Mouse (Mus musculus) adrenal gland, adult (tissue): Measurements from ENCODE around the gene Jazf1.

Experiments
- DNase-seq, 2 experiments: peaks; one replicate each; pipeline ENCODE4 v3.0.0; 2022 to 2023; ENCODE audit warnings: low spot score in 1 of 2; ENCODE audit not compliant: inconsistent age in 2 of 2

Jazf1 gene

DNA sequence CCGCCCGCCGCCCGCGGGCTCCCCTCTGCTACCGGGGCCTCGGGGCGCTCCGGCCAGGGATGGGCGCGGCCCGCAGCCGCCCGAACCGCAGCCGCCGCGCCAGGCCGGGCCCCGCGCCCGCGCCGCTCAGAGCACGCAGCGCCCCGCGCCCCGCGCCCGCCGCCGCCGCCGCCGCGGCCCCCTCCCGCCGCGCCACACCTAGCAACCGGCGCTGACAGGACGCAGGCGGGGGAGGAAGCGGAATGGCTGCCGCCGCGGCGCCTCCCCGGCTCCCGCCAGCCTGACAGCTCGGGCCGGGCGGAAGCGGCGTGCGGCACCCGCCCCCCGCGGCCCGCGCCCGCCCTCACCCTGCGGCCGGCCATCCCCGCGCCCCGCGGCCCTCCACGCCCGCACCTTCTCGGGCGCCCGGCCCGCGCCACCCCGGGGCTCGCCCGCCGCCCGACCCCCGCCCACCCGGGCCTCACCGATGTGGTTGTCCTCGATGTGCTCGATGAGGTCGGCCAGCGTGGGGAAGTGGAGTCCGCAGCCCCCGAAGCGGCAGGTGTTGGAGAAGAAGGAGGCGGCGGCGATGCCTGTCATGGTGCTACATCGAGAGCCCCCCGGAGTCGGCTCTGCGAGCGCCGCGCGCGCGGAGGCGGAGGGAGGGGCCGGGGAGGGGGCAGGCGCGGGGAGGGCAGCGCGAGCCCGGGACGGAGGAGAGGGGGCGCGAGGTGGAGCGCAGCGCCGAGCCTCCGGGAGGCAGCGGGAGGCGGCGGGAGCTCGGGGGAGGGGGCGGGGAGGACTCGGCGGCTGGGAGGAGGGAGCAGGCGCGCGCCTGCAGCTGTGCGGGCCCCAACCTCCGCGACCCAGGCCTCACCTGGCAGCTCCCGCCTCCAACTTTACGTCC lies at the start of gene Jazf1:
Gene Jazf1, minus strand, starts transcription at position 643 of the 886 bp plus-strand sequence.
- DNase-seq, result peak; percentile 55 to 78

DNA sequence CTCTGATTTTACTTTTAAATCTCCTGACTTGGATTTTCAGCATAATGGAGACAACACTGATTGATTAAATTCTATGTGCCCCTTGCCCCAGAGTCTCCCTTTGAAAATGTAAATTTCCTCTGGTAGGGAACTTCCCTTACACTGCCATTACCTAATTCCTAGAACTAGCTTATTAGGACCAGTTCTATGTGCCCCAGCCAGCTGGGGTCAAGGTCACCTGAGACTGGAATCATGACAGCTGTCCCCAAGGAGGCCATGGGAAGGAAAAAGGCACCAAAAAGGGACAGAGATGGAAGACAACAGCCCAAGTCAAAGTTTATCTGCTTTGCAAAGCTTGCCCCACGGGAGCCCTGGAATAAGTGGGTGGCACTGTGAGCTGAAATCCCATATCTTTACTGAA lies 49.4 kb upstream of the Jazf1 start:
- peak in 1 of 2 experiments; percentile 31 for DNase-seq

DNA sequence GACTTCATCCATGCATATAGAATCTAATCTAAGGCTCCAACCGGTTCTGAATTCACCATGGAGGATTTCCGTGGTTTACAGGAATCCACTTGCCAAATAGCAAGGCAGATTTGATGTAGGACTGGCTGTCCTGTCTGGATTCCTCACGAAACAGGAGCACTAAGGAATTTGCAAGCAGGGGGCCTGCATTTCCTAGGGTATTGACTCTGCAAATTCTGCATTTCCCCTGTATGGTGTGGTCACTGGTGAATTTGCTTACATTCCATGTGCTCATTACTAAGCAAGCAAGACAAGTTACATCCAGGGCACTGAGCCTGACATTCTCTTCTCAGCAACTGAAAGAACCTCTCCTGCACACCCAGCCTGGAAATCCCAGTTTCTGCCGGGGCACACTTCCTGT lies 18.4 kb upstream of the Jazf1 start:
- DNase-seq, result no peak

DNA sequence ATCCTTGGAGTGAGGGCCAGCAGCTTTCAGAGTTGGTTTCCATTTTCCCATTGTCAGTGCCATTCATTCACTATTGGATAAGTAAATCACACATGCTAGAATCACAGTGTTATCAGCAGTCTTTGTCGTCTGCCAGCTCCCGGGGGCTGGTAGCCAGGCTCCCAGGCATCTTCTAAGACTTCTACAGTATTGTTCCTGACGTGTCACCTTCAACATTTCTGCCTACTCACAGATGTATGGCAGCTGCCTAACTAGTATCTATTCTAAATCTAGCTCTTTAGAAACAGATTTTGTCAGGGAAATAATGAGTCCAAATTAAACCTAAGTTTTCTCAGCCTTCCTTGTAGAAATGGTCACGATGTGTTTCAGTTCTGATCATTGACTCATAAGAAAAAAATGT lies 12.8 kb upstream of the Jazf1 start:
- no peak for DNase-seq

DNA sequence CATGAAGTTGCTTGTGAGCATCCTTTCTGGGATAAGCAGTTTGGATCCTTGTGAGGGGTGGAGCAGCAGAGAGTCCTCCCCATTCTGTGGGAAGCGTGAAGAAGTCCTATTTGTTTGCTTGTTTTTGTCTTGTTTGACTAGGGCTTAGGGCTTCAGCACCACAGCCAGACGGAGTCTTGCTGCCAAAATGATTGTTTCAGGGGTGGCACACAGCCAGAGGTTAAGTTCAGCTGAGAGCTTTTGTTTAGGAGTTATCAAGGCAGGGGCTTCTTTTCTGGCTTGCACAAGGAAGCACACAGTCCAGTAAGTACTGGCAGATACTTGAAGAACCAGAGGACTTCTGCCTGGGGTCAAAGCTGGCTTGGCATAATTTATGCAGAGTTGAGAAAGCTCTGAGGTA lies 10.2 kb upstream of the Jazf1 start:
- peak in 1 of 2 experiments; percentile 37 for DNase-seq

DNA sequence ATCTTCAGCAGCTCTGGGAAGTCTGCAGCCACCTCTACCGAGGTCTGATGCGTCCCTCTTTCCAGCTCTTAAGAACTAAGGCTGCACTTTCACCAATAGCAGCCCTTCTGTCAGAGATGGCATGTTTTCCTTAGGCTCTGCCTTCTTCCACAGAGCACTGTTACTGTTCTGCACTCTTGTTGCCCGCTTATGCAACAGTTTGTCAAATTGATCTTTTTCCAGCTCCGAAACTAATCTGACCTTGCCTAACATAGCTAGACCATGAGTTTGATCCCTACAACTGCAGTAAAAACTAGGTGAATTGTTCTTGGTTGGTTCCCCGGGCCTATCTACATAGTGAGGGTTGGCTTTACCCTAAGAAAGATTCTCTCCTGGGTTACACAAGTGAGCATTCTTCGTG lies 3.3 kb upstream of the Jazf1 start:
- no peak for DNase-seq

DNA sequence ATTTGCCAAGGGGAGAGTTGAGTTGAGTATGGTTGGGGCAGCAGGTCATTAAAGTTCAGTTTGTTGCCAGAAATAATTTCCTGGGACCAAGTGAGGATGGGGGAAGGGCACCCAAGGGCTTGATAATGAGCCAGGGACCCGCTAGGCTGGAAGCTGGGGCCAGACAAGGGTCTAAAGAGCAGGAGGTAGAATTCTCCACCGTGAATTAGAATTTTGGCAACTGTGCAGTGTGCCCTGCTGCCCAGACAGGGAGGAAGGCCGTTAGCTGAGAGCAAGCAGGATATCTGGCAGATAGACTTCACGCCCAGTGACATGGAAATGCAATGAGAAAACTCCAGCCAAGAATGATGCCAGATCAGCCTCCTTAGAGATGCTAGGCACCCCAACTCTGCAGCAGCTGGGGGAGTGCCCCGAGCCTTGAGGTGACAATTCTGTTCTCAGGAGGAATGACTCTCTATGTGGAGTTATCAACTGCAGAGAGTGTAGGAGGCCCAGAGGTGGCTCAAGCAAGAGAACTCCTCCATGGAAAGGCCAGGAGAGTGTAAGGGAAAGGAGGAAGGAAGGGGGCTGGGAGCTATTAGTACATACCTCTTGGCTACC lies 1.6 kb upstream of the Jazf1 start:
- no peak for DNase-seq

DNA sequence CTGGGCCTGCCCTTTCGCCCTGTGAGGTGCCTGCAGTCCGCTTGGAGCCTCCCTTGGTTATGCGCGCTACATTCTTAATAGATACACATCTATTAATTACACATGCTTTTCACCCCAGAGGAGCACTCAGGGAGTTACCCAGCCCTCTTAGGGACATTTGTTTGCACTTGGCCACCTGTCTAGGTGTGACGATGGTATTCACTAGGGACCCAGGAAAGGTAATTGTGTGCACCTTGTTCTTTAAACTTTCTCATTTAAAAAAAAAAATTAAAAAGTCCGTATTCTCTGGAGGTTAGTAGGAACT lies 396 bp upstream of the Jazf1 start:
- no peak for DNase-seq

DNA sequence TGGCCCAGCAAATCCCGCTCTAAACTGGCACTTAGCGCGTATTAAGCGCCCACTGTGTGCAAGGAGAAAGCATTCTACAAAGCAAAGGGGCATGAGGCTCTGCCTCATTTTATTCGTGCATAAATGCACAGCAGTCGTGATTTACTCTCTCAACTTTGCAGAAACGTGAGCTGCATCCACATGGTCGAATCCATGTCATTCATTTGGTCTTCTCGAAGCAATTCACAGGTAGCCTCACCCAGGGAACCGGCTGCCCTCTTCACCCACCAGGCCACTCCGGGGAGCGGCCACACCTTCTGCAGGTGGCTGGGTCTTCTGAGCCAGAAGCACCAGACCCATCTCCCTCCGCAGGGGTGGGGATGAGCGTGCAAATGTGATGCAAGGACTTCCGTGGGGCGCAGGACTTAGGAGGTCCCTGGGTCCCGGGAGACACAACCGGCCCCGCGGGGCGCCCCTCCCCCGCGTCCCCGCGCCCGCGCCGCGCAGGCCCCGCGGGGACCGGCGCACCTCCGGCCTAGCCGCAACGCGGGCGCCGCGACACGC lies 914 bp downstream of the Jazf1 start:
- DNase-seq, result peak; percentile 20 to 64

DNA sequence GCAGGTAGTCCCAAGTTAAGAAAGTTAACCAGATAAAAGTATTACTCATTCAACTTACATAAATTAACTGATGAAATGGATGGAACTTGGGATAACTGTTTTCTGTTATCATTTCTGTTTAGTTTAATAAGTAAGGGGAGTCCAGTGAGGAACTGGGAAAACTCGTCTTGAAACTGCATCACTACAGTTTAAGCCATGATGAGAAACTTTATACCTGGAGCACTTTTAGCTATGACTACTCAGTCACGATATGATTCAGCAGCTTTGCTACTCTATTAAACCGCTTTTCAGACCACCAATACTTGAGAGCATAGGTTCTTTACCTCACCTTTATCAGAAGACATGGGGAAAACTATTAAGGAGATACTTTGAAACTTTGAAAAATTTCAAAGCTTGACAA lies 1.5 kb downstream of the Jazf1 start:
- no peak for DNase-seq

DNA sequence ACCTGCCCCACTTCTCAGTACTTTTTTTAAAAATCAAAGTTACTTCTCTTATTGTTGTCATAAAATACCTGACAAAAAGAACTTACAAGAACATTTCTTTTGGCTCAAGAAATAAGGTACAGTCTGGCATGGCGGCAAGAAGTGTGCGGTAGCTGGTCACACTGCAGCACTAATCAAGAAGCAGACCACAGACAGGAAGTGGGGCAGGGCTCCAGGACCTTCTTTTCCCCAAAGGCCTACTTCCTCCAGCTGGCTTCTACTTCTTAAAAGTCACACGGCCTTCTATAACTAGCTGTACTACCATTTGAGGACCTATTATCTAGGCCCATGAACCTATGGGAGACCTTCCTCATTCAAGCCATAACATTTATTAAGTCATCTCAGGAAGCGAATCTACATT lies 4.4 kb downstream of the Jazf1 start:
- DNase-seq, result no peak

DNA sequence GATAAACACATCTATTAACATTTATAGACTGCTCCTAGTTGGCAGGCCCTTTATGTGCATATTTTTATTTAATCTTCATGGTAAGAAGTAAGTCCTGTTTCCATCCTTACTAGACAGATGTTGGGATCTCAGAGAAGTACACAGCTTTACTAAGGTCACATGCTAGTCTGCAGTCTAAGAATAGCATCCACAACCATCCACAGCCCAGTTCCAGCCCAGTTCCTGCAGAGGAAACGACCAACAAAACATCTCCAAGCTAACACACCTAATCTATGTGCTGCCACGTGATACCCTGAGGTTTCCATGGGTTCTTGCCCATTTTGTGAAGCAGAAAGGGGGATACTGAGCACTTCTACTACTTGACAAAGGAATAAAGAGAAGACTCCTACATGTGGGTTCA lies 13.5 kb downstream of the Jazf1 start:
- DNase-seq, result no peak

DNA sequence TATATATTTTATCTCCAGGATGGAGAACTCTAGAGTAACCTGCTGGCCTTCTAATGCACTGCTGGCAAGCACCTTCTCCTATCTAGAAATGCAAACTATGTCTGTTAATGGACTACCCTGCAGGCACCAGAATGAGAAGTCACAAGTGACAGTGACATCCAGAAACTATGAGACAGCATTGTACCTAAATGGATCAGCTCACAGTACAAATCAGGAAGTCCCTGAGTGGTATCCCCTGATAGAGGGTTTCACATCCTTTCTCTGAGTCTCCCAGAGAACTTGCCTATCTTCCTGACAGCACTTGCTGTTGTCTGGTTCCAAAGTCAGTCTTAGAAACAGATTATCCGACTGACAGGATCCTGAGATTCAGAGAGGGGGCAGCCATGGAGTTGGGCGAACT lies 22.9 kb downstream of the Jazf1 start:
- DNase-seq, result no peak

DNA sequence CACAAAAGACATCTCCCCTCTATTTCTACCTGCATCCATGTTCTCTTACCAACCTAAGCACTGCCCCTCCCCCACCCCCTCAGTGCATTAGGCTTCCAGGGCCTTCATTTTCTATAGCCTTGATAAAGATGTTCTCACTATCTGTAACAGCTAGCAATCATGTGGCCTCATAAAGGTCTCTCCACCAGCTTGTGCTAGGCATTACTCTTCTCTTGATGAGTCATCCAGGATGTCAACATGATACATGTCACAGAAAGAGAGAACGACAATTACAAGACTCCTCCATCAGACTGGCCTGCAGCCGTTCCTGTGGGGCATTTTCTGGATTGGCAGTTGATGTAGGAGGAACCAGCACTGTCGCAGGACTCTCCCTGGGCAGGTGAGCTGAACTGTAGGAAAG lies 30.3 kb downstream of the Jazf1 start:
- DNase-seq, result peak in 1 of 2 experiments; percentile 34

DNA sequence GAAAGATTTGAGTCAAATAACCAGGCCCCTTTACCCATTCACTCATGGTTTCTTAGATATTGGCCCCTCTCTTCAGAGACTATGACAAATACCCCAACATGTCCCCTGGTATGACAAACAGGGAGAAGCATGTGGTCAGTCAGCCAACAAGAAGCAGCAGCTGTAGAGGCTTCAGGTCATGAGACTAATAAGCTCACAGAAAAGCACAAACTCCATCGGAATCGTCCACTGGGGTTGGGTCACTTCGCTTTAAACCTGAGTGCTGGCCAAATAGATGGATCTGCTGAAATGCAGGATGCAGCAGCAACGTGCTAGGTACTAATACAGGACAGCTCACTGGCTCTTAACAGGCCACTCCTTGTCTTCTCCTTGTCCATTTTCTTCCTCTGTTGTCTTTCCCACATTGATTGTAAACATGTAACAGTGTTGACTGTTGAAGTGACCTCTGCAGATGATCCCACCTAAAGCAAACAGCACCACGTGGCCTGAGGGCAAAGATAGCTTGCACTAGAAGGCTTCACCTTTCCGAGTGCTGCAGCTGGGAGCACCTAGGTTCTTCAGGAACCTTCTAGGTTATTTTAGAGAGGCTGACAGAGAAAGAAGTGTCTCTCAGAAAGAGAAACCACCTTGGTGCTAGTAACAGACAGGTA lies 33.9 kb downstream of the Jazf1 start:
- no peak for DNase-seq

DNA sequence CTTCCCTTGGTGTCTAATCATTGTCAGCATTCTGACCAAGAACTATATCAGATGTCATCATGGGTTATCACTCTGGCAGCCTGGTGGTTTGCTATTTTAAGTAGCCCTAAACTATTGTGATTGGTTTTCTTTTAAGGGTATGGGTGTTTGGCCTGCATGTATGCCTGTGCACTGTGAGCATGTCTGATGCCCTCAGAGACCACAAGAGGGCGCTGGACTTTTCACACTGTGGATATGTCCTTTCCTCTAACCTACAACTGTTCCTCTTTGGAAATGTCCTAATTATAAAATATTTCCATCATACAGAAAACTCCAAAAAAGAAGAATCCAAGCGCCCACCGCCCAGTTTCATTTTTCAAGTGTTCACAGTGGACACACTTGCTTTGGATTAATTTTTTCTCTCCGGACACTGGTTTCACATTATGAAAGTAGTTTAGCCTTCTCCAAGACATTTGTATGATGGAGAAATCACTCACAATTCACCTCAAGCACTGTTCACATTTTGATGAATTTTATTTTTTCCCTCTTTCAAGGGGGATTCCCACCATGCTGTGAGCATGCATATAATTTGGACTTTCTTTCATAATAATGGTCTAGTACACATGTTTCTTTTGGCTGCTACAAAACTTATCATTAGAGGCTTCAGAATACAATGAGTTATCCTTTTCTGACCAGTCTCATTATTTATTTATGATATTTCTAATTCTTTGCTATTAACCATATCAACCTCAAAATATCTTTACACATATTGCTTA lies 35.5 kb downstream of the Jazf1 start:
- peak in 1 of 2 experiments; percentile 68 for DNase-seq

DNA sequence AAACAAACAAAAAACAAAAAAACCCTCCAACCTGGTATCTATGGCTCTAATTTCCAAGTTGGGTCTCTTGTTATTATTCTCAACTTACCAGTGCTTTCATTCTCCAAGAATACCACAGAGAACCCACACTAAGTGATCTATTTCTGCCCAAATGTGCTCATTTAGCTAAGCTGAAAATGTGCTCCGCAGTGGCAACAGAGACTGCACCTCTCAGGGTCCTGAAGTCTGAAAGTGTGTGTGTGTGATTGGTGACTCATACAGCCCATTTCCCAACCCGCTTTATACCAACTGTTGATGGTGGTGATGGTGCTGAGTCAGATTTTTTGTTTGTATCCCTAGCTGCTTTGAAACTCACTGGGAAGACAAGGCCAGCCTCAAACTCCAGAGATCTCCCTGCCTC lies 46.4 kb downstream of the Jazf1 start:
- no peak for DNase-seq

DNA sequence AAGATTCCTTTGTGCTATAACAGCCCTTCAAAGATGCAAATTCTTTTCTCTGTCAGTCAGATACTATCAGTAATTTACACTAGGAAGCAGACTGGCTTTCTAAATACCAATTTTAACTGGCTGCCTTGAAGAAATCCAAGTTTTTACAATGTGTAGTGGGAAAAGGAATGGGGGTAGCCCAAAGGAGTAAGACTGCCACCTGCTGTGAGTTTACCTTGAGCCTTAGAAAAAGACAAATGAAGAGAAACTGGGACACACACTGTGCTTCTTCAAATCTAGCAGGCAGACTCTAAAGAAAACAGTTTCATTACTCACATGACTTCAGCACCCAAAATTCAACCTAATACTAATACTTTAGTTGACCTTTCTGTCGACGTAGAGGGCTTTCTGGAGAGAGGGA lies 47.4 kb downstream of the Jazf1 start:
- DNase-seq, result no peak

DNA sequence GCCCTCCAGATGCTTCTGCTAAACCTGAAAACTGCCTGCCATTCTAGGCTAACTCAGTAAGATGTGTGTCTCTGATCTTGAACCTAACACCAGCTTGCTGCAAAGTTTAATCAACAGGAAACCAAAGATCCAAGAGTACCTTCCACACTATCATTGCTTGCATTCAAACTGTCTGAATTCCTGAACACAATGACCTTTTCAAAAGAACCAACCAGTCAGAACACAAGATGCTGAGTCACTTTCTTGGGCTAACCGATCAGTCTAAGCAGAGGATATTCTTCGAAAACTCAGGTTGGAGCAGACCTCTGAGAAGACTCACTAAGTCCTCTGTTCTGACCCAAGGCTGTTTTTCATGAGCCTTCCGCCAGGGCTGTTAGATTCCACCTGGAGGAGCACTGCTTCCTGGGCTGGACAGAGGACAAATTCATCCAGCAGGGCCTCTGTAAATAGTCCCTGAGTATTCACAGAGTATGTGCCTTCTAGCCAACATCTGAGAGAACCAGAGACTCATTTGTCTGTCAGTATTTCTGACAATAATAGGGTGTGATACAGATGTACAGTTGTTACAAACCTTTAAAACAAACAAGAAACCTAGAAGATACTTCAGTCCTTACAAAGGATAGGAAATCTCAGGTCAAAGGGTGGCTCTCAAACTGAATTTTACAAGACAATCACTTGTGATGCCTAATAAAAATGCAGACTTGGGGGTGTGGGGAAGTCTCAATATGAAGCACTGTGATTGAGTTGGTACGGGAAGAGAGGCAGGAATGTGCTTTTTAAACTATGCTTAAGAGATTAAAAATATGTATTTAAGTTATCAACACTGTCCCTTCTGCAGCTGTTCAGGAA lies 50.9 kb downstream of the Jazf1 start:
- peak in 1 of 2 experiments; percentile 29 for DNase-seq
